Mouse (Mus musculus) adrenal gland, adult 18-20 months (tissue): Measurements from ENCODE around the gene Rmnd1. TPM values are rescaled to one million over a fixed set of nuclear protein-coding genes. Genes with fewer than 3 reads are reported as not detected.

Experiments
- DNase-seq, 2 experiments: peaks; one replicate each; pipeline ENCODE4 v3.0.0; 2021 to 2022; ENCODE audit warnings: low spot score in 2 of 2
- total RNA-seq, 2 experiments: library from RNA; stranded (reverse); gene quantifications; 1 replicate in 1 of 2; 2 replicates in 1 of 2; pipeline ENCODE4 v1.2.3; 2021

The Rmnd1 gene
- total RNA-seq, 2 experiments from 2014 or later: 45.9 to 50.1 TPM

DNA sequence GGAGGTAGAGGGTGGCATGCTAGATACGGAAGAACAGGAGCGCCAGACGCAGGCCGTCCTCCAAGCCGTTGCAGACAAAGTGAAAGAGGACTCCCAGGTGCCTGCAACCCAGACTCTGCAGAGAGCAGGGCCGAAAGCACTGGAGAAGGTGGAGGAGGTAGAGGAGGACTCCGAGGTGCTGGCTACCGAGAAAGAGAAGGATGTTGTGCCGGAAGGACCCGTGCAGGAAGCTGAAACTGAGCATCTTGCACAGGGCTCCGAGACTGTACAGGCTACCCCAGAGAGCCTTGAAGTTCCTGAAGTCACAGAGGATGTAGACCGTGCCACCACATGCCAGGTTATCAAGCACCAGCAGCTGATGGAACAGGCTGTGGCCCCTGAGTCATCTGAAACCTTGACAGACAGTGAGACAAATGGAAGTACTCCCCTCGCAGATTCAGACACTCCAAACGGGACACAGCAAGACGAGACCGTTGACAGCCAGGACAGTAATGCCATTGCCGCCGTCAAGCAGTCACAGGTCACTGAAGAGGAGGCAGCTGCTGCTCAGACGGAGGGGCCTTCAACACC lies 76.2 kb downstream of the Rmnd1 start:
- DNase-seq: no peak

DNA sequence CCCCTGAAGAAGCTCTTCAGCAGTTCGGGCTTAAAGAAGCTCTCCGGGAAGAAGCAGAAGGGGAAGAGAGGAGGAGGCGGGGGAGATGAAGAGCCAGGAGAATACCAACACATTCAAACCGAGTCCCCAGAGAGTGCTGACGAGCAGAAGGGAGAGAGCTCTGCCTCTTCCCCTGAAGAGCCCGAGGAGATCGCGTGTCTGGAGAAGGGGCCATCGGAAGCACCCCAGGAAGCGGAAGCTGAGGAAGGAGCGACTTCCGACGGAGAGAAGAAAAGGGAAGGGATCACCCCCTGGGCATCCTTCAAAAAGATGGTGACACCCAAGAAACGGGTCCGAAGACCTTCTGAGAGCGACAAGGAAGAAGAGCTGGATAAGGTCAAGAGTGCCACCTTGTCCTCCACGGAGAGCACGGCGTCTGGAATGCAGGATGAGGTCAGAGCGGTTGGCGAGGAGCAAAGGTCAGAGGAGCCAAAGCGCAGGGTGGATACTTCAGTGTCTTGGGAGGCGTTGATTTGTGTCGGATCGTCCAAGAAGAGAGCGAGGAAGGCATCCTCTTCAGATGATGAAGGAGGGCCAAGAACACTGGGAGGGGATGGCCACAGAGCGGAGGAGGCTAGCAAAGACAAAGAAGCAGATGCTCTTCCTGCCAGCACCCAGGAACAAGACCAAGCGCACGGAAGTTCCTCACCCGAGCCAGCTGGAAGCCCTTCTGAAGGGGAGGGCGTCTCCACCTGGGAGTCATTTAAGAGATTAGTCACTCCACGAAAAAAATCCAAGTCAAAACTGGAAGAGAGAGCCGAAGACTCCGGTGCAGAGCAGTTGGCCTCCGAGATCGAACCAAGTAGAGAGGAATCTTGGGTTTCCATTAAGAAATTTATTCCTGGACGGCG lies 77.6 kb downstream of the Rmnd1 start:
- DNase-seq: no peak

Other genes with a start within 250 kb of the Rmnd1 start
- 10 to 100 TPM; 17.1 to 27.2 TPM for gene Akap12, start 166.0 kb downstream of the Rmnd1 start, total RNA-seq
- gene Zbtb2, start 44.3 kb downstream of the Rmnd1 start, total RNA-seq: 10 to 100 TPM; 12.1 to 13.5 TPM
- 10 to 100 TPM; 11.4 to 13.3 TPM for gene Armt1, start 79 bp upstream of the Rmnd1 start, total RNA-seq
- under 1 TPM; 0.22 to 0.53 TPM for gene Ccdc170, start 50.1 kb upstream of the Rmnd1 start, total RNA-seq
- gene Esr1, start 179.2 kb upstream of the Rmnd1 start, total RNA-seq: 10 to 100 TPM; 19.7 to 28.7 TPM